Mouse (Mus musculus) CH12.LX (cell line): Measurements from ENCODE around the gene Car10.

Experiments
- CHD2 ChIP-seq: IDR thresholded peaks from 2 replicates; pipeline ENCODE4 v1.6.1; 2011; ENCODE audit warnings: low read length, improper control_type of control experiment
- CTCF ChIP-seq, 2 experiments: IDR thresholded peaks in 1 of 2; conservative IDR thresholded peaks in 1 of 2; 2 replicates each; pipeline ENCODE4 v1.5.1; 2011 to 2012; ENCODE audit warnings: low read depth in 2 of 2, low read length in 2 of 2, improper control_type of control experiment in 1 of 2, inconsistent platforms in 1 of 2, mild to moderate bottlenecking in 1 of 2, moderate library complexity in 1 of 2
- ETS1 ChIP-seq: conservative IDR thresholded peaks from 2 replicates; pipeline ENCODE4 v1.6.1; 2012; ENCODE audit warnings: low read depth, mild to moderate bottlenecking, inconsistent platforms, low read length, improper control_type of control experiment, moderate library complexity
- GABPA ChIP-seq: IDR thresholded peaks from 2 replicates; pipeline ENCODE4 v1.6.1; 2012; ENCODE audit warnings: low read depth, low read length, improper control_type of control experiment, inconsistent platforms; ENCODE audit not compliant: insufficient replicate concordance
- POLR2A ChIP-seq: IDR thresholded peaks from 2 replicates; pipeline ENCODE4 v1.6.1; 2011; ENCODE audit warnings: low read depth, mild to moderate bottlenecking, improper control_type of control experiment, low read length
- SMC3 ChIP-seq: IDR thresholded peaks from 2 replicates; pipeline ENCODE4 v1.6.1; 2011; ENCODE audit warnings: low read depth, low read length, improper control_type of control experiment

DNA sequence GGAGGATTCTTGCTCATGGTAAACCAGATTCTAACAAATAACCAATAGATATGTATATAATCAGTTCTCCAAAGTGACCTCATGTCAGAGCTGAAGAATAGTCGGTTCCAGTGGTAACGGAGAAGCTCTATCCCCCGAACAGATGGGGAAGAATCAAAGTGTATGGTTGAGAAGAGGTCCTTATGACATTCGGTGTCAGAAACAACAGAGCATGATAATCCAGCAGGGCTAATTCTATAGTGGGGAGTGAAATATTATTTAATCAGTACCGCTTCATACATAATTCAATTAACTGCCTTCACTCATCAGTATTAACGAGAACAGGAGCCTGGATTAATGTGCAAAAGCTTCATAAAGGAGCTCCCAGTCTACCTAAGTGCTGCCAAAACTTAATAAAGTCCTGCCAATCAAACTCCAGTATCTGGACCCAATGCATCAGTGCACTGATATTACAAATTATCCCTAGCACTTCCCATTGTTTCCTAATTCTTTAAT lies 152.0 kb downstream of the Car10 start:
- no peak for TF ChIP-seq CTCF (conservative IDR thresholded peaks at IDR 0.05 in 1 of 2, IDR thresholded peaks at IDR 0.05 in 1 of 2; ENCODE audit: low read depth in 2 of 2, low read length in 2 of 2)
- TF ChIP-seq POLR2A, result no peak
- TF ChIP-seq GABPA, result no peak
- TF ChIP-seq CHD2, result no peak
- TF ChIP-seq ETS1, result no peak
- no peak for TF ChIP-seq SMC3
